Mouse (Mus musculus) limb, embryonic 12.5 days (tissue): Measurements from ENCODE around the gene Acot7. TPM values are rescaled to one million over a fixed set of nuclear protein-coding genes. Genes with fewer than 3 reads are reported as not detected.
"Not testable (repeated sequence)": the region's sequence is repeated elsewhere in the genome, so short reads cannot be mapped to it uniquely, and the experiment has no call there.

ENCODE experiments used
- ATAC-seq: fragments of 200-750 bp; cut with Nextera tagmentation; 2 replicates; pipeline ENCODE4 v1.8.0; 2017; ENCODE audit warnings: low read depth, moderate TSS enrichment; ENCODE audit not compliant: insufficient number of reproducible peaks, insufficient read depth, low FRiP score, low TSS enrichment
- H3K27ac ChIP-seq: fragments of 300-500 bp; sonication (generic); 2 replicates; pipeline ENCODE4 v1.5.1; 2016; ENCODE audit warnings: mild to moderate bottlenecking, moderate library complexity
- H3K27me3 ChIP-seq: fragments of 300-500 bp; sonication (generic); 2 replicates; pipeline ENCODE4 v1.6.1; 2016; ENCODE audit warnings: mild to moderate bottlenecking, moderate library complexity
- H3K36me3 ChIP-seq: fragments of 300-500 bp; sonication (generic); 2 replicates; pipeline ENCODE4 v1.6.1; 2016; ENCODE audit warnings: mild to moderate bottlenecking, moderate library complexity
- H3K4me1 ChIP-seq: fragments of 300-500 bp; sonication (generic); replicated peaks from 2 replicates; pipeline ENCODE4 v1.6.1; 2016
- H3K4me2 ChIP-seq: fragments of 300-500 bp; sonication (generic); 2 replicates; pipeline ENCODE4 v1.6.1; 2016; ENCODE audit warnings: mild to moderate bottlenecking, moderate library complexity
- H3K4me3 ChIP-seq: fragments of 300-500 bp; sonication (generic); replicated peaks from 2 replicates; pipeline ENCODE4 v1.5.1; 2016; ENCODE audit warnings: mild to moderate bottlenecking
- H3K9ac ChIP-seq: fragments of 300-500 bp; sonication (generic); replicated peaks from 2 replicates; pipeline ENCODE4 v1.6.1; 2016; ENCODE audit warnings: mild to moderate bottlenecking, moderate library complexity
- H3K9me3 ChIP-seq: fragments of 300-500 bp; sonication (generic); 2 replicates; pipeline ENCODE4 v1.6.1; 2016; ENCODE audit warnings: mild to moderate bottlenecking, moderate library complexity
- WGBS: fragments of 180-500 bp; shearing (Covaris S2); methylation state at CpG from one replicate; pipeline ENCODE4 v1.1.7; 2016; 5-methylcytosine and 5-hydroxymethylcytosine counted together
- polyA plus RNA-seq: library from polyadenylated mRNA; unstranded; fragments of >200 nt; fragmentation: Nextera tagmentation; extraction: Ambion mirVana; gene quantifications from 2 replicates; pipeline ENCODE4 v1.2.1, GENCODE M21; 2016

Acot7 gene
- polyA plus RNA-seq, 1 experiment from 2014 or later = 37.6 TPM

DNA sequence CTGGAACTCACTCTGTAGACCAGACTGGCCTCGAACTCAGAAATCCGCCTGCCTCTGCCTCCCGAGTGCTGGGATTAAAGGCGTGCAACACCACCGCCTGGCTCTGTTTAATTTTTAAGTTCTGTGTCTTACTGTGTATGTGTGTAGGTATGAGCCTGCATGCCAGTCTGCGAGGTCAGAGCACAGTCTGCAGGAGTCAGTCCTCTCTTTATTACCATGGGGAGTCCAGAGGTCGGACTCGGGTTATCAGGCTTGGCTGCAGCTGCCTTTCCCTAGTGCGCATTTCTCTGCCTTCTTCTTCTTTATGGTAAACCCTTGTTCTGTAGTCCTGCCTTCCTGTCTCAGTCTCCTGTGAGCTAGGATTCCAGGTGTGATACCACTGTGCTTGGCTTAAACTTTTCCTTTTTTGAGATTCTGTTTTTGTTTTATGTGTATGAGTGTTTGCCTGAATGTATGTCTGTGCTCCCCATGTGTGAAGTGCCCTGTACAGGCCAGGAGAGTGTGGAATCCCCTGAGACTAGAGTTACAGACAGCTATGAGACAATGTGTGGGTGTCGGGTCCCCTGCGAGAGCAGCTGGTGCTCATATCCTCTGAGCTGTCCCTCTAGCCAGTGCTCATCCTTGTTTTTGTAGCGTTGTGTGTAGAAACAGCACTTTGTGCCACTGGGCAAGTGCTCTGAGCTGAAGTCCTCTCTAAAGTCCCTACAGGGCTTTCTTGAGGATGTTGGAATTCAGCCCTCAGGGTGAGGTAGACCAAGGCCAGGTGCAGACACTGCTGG is 50.0 kb downstream of the Acot7 start:
- no peak for ATAC-seq
- no peak overlapping the region for H3K4me2 ChIP-seq
- H3K9me3 ChIP-seq = no peaks in the 10 kb centered on the region
- H3K27ac ChIP-seq = no peak overlapping the region
- WGBS = 77% methylated on average over 12 of the region's 12 CpGs
- H3K9ac ChIP-seq = no peak overlapping the region
- H3K4me3 ChIP-seq = no peak overlapping the region
- no peaks in the 10 kb centered on the region for H3K36me3 ChIP-seq
- H3K4me1 ChIP-seq = peaks cover 17% of the 10 kb centered on the region
- no peaks in the 10 kb centered on the region for H3K27me3 ChIP-seq

DNA sequence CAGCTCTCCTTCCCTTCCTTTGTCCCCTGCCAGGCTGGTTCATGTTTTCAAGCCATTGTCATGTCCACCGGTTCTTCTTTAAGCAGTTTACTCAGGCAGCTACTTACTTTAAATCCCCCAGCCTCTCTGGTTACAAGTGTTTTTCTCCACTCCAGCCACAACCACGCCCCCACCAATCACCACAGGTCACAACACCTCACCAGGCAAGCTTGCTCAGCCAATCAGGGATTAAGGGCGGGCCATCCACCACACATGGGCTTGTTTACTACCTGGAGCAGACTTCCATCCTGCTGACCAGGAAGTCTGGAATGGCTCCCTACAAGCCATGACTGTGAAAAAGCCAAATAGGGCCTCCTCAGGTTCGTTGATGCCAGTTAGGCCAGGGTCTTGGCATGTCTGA is 52.4 kb downstream of the Acot7 start:
- 26% methylated on average over 4 of the region's 4 CpGs for WGBS
- ATAC-seq = not testable (repeated sequence)

DNA sequence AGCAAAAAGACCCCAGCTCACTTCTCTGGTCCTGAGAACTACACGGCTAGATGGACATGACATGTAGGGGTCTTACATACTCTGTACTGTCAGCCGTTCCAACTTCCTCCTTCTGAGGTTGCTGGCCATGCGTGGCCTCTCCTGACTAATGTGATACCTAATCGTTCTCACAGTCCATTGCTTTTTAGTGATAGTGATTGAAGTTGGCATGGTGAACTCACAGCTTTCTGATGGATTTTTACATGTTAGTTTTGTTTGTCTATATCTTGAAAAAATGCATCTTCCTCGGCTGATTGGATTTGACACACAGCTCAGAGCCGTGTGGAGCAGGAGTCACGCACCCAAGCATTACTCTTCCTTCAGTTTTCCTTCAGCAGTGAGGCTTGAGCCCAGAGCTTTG is 53.4 kb downstream of the Acot7 start:
- no peak overlapping the region for H3K27ac ChIP-seq
- H3K36me3 ChIP-seq = no peaks in the 10 kb centered on the region
- H3K9me3 ChIP-seq = no peaks in the 10 kb centered on the region
- no peak overlapping the region for H3K9ac ChIP-seq
- ATAC-seq = no peak
- 91% methylated on average over 7 of the region's 7 CpGs for WGBS
- H3K27me3 ChIP-seq = no peaks in the 10 kb centered on the region
- no peak overlapping the region for H3K4me3 ChIP-seq
- no peak overlapping the region for H3K4me2 ChIP-seq
- peaks cover 17% of the 10 kb centered on the region for H3K4me1 ChIP-seq

More for the DNA sequence above, 52.4 kb downstream of the Acot7 start:
- not testable (repeated sequence) for H3K4me2 ChIP-seq, H3K9me3 ChIP-seq, H3K36me3 ChIP-seq, H3K27me3 ChIP-seq, H3K4me3 ChIP-seq, H3K27ac ChIP-seq, H3K9ac ChIP-seq
- peaks cover 17% of the 10 kb centered on the region for H3K4me1 ChIP-seq

- Histone ChIP-seq H3K36me3 (no peaks in the 10 kb centered on the region), H3K27me3 (no peaks in the 10 kb centered on the region), H3K9ac (no peak overlapping the region), H3K4me1 (peaks cover 17% of the 10 kb centered on the region), H3K9me3 (no peaks in the 10 kb centered on the region), H3K4me2 (no peak overlapping the region), H3K4me3 (no peak overlapping the region), H3K27ac (no peak overlapping the region)
- ATAC-seq = no peak
- 94% methylated on average over 4 of the region's 4 CpGs for WGBS
These were observed 54.5 kb downstream of the Acot7 start for GRCm38 (mm10) chr4:152232411-152232903.

DNA sequence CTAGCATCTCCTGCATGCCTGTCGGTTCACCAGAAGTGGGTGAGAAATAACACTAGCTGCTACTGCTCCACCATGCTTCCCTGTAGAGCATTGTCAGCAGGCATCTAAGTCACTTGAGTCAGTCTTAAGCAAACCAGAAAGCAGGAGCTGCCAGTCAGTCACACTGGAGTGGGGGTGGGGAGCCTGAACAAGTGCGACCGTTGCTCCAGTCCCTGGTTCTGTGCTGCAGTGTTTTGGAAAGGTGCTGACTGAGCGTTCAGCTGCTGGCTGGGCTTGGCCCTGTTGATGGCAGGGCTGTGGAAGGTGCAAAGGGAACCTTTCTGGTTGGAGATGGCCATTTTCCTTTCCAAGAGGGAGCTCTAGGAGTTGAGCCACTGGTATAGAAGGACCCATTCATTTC is 62.0 kb downstream of the Acot7 start:
- no peaks in the 10 kb centered on the region for H3K9me3 ChIP-seq
- H3K9ac ChIP-seq = no peak overlapping the region
- WGBS = 84% methylated on average over 4 of the region's 4 CpGs
- H3K4me2 ChIP-seq = no peak overlapping the region
- ATAC-seq = no peak
- no peak overlapping the region for H3K27ac ChIP-seq
- 0 out of 2 replicates have a peak, but pooled peaks cover 3% of the 10 kb centered on the region for H3K36me3 ChIP-seq
- H3K4me3 ChIP-seq = no peak overlapping the region
- no peaks in the 10 kb centered on the region for H3K4me1 ChIP-seq
- H3K27me3 ChIP-seq = no peaks in the 10 kb centered on the region

DNA sequence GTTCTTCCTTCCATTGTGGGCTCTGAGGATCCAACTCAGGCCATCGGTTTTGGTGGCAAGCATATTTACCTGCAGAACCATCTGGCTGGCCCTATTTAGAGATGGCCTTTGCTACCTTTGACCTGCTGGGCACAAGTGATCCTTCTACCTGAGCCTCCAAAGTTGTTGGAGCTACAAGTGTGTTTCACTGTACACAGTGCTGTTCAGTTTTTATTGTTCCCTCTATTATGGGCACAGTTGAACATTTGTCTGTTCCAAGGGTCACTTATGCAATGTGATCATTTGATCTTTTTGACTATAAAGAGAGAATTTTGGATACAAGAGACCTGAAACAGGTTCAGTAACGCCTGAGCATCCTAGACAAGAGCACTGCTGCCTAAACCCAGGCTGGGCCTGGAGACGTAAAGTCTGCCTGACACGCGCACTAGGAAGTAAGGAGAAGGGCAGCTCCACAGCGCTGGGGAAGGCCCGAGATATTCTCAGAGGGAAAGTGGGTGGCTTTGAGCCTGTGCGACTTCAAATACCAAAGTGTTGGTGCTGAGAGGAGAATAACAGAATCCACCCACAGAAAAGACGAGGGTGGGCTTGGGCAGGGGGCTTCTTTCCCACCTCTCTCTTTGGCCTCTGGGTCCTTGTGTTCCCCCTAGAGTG is 65.4 kb downstream of the Acot7 start:
- H3K4me3 ChIP-seq = no peak overlapping the region
- peaks cover 11% of the 10 kb centered on the region for H3K4me1 ChIP-seq
- 0 out of 2 replicates have a peak, but pooled peaks cover 3% of the 10 kb centered on the region for H3K36me3 ChIP-seq
- no peak for ATAC-seq
- H3K4me2 ChIP-seq = no peak overlapping the region
- no peaks in the 10 kb centered on the region for H3K27me3 ChIP-seq
- H3K9me3 ChIP-seq = no peaks in the 10 kb centered on the region
- H3K9ac ChIP-seq = no peak overlapping the region
- 83% methylated on average over 9 of the region's 9 CpGs for WGBS
- H3K27ac ChIP-seq = no peak overlapping the region

DNA sequence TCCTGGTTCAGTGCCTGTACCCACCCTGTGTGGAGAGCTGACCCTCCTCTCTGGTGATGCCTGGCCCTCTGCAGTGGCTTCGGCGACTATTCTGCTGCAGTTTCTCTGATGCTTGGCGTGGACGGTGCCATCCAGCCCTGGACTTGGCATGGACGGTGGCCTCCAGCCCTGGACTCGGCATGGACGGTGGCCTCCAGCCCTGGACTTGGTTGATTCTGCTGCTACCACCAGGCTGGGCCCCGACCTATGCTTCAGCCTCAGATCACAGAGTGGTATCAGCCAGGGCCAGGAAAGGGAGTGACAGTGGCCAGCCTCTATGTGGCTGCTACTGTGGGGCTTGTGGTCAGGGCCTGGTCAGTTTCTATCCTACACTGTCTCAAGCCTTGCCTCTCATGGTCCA is 66.0 kb downstream of the Acot7 start:
- ATAC-seq = no peak
- H3K4me3 ChIP-seq = no peak overlapping the region
- no peaks in the 10 kb centered on the region for H3K27me3 ChIP-seq
- no peak overlapping the region for H3K27ac ChIP-seq
- no peak overlapping the region for H3K9ac ChIP-seq
- peaks cover 11% of the 10 kb centered on the region for H3K4me1 ChIP-seq
- H3K4me2 ChIP-seq = no peak overlapping the region
- H3K36me3 ChIP-seq = 0 out of 2 replicates have a peak, but pooled peaks cover 3% of the 10 kb centered on the region
- 90% methylated on average over 8 of the region's 8 CpGs for WGBS
- no peaks in the 10 kb centered on the region for H3K9me3 ChIP-seq

- peaks cover 11% of the 10 kb centered on the region for H3K4me1 ChIP-seq
These were observed 66.9 kb downstream of the Acot7 start for GRCm38 (mm10) chr4:152244545-152245522.

DNA sequence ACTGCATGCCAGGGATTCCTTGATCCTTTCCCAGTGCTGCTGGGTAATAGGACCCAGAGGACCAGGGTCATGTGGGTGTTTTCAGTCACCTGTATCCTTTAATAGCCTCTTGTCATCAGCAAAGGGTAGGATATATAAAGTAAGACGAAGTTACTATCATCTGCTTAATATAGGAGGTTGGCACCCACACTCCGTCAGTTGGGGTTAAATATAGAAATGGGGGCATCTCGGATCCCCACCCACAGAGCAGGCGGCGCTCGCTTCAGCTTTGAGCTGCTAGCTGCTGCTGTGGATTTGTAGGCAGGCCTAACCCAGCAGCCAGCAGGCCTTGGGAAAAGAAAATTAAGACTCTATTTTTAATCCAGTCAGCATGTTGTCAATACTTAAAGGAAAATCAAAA is 68.1 kb downstream of the Acot7 start:
- Histone ChIP-seq H3K27ac (no peak overlapping the region), H3K9me3 (no peaks in the 10 kb centered on the region), H3K36me3 (no peaks in the 10 kb centered on the region), H3K9ac (no peak overlapping the region), H3K4me3 (no peak overlapping the region), H3K4me2 (no peak overlapping the region), H3K27me3 (no peaks in the 10 kb centered on the region), H3K4me1 (peaks cover 11% of the 10 kb centered on the region)
- 78% methylated on average over 6 of the region's 6 CpGs for WGBS
- ATAC-seq = no peak

More at GRCm38 (mm10) chr4:152244545-152245522, 66.9 kb downstream of the Acot7 start:
- H3K27ac ChIP-seq = no peak overlapping the region
- no peaks in the 10 kb centered on the region for H3K27me3 ChIP-seq
- no peak for ATAC-seq
- no peak overlapping the region for H3K4me3 ChIP-seq
- H3K9me3 ChIP-seq = no peaks in the 10 kb centered on the region
- peak overlapping the region; percentile 34; the same call in 1 of the 2 replicates for H3K9ac ChIP-seq
- H3K36me3 ChIP-seq = no peaks in the 10 kb centered on the region
- WGBS = 79% methylated on average over 11 of the region's 11 CpGs
- H3K4me2 ChIP-seq = no peak overlapping the region

DNA sequence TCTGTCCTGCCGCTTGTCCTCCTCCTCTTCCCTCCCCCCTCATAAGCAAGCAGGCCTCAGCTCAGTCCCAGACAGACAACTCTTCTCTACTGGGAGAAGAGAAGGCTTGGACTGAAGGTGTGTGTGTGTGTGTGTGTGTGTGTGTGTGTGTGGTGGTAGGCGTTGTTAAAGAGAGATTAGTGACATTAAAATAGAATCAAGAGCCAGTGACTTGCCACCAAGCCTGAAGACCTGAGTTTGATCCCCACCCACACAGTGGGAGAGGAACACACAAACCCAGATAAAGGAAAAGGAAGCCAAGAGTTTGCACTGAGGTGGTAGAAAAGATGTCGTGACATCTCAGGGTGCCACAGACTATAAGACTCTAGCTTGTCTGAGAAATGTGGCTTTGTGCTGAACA is 69.3 kb downstream of the Acot7 start:
- no peaks in the 10 kb centered on the region for H3K27me3 ChIP-seq
- WGBS = 85% methylated on average over 3 of the region's 3 CpGs
- no peaks in the 10 kb centered on the region for H3K9me3 ChIP-seq
- no peak overlapping the region for H3K4me3 ChIP-seq
- H3K4me1 ChIP-seq = peaks cover 11% of the 10 kb centered on the region
- ATAC-seq = no peak
- no peak overlapping the region for H3K9ac ChIP-seq
- no peaks in the 10 kb centered on the region for H3K36me3 ChIP-seq
- no peak overlapping the region for H3K27ac ChIP-seq
- H3K4me2 ChIP-seq = no peak overlapping the region

GRCm38 (mm10) chr4:152250615-152251014 is 72.7 kb downstream of the Acot7 start:
- Histone ChIP-seq H3K4me2 (no peak overlapping the region), H3K9me3 (no peaks in the 10 kb centered on the region), H3K4me1 (peaks cover 8% of the 10 kb centered on the region), H3K27me3 (no peaks in the 10 kb centered on the region), H3K4me3 (no peak overlapping the region), H3K27ac (no peak overlapping the region), H3K9ac (no peak overlapping the region), H3K36me3 (no peaks in the 10 kb centered on the region)
- 92% methylated on average over 6 of the region's 6 CpGs for WGBS
- no peak for ATAC-seq
